Mouse (Mus musculus): ENCODE measurements at regions not wholly inside any gene's neighbourhood (a gene's known extent, or its start where the extent isn't known, plus 50 kb on each side); places are given as distances from the start of the nearest gene placed in this dataset.

- no peak for DNase-seq (ENCODE audit: low read depth)
- TF ChIP-seq CTCF (IDR thresholded peaks at IDR 0.05; ENCODE audit: borderline replicate concordance, extremely low read depth, insufficient read depth, insufficient read length), result no peak
- no peak for TF ChIP-seq POLR2A (IDR thresholded peaks at IDR 0.05; ENCODE audit: borderline replicate concordance, extremely low read depth, insufficient read depth, insufficient read length, poor library complexity, severe bottlenecking)
Observed at GRCm38 (mm10) chr12:13059473-13059872, 117.8 kb upstream of the Mycn start.

- DNase-seq (ENCODE audit: low read depth), result peak; percentile 54
- TF ChIP-seq POLR2A (IDR thresholded peaks at IDR 0.05; ENCODE audit: borderline replicate concordance, extremely low read depth, insufficient read depth, insufficient read length, poor library complexity, severe bottlenecking) (no peak), CTCF (IDR thresholded peaks at IDR 0.05; ENCODE audit: borderline replicate concordance, extremely low read depth, insufficient read depth, insufficient read length) (no peak)
Observed at GRCm38 (mm10) chr12:13056246-13056645, 114.5 kb upstream of the Mycn start.

DNA sequence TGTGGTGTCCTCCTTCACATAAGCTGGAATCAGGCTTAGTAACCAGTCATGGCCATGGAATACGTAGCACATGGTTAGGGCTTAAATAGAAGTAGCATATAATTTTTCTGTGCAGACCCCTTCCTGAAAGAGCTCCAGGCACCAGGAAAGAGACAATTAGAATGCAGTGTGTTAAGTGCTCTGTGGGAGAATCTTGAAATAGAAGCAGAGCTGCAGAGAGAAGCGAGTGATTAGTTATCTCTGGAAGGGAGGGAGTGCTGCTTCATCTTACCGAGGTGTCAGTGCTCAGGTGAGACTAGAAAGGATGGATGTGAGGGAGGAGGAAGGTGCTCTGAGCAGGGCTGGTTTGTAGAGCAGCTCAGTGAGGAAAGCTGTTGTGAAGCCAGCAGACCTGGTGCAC lies 112.9 kb upstream of the Mycn start:
- DNase-seq (ENCODE audit: low read depth), result no peak
- no peak for TF ChIP-seq CTCF (IDR thresholded peaks at IDR 0.05; ENCODE audit: borderline replicate concordance, extremely low read depth, insufficient read depth, insufficient read length)
- no peak for TF ChIP-seq POLR2A (IDR thresholded peaks at IDR 0.05; ENCODE audit: borderline replicate concordance, extremely low read depth, insufficient read depth, insufficient read length, poor library complexity, severe bottlenecking)

DNA sequence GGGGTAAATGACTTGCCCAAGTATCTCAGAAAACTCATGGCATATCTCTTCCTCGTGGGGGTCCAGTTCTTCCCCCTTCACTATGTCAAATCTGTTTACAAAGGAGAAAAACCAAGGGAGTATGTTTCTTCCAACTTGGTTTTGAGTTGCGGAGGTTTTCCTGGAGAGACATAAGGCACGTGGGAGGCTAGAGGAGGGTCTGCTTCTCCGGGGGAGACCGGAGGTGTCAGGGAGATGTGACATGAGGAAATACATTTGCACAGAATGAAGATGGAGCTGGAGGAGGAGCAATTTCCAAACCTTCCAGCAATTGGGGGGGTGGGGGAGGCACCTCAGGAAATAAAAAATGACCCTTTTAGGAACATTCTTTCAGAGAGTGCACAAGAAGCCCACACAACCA lies 112.0 kb upstream of the Mycn start:
- TF ChIP-seq CTCF (IDR thresholded peaks at IDR 0.05; ENCODE audit: borderline replicate concordance, extremely low read depth, insufficient read depth, insufficient read length), result no peak
- TF ChIP-seq POLR2A (IDR thresholded peaks at IDR 0.05; ENCODE audit: borderline replicate concordance, extremely low read depth, insufficient read depth, insufficient read length, poor library complexity, severe bottlenecking), result no peak

DNA sequence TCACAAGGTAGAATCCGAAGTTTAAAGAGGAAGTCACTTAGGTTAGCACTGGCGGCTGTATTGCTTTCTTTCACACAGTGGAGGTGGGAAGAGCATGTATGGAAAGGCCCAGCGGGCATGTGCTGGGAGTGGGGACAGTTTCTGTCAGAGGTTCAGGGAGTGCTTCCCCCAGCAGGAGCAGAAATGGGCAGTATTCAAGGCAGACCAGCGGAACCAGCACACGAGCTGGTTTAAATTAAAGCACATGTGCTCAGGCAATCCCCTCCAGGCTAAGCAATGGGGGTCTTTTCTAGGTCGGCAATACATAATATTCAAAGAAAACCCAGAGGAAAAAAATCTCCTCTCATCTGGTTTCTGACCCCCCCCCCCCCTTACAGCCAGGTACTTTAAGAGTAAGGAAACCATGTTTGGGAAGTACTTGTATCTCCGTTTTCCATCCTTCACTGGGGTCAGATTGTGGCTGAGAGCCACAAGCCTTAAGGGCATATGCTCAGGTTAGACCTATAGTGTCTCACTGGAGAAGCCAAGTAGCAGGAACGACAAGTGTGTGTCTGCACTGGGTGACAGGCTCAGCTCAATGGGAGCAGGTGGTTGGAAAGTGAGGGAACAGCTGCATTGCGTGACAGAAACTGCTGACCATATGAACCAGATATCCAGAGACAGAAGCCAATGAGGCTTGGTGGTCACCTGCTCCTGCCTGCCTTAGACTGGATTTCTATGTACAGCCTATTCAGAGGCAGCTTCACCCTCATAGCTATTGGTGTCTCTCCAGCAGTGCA lies 111.3 kb upstream of the Mycn start:
- DNase-seq (ENCODE audit: low read depth), result no peak
- TF ChIP-seq POLR2A (IDR thresholded peaks at IDR 0.05; ENCODE audit: borderline replicate concordance, extremely low read depth, insufficient read depth, insufficient read length, poor library complexity, severe bottlenecking) (no peak), CTCF (IDR thresholded peaks at IDR 0.05; ENCODE audit: borderline replicate concordance, extremely low read depth, insufficient read depth, insufficient read length) (no peak)

More for the DNA sequence above, 112.0 kb upstream of the Mycn start:
- DNase-seq (ENCODE audit: low read depth), result no peak

GRCm38 (mm10) chr12:13052164-13052563 lies 110.5 kb upstream of the Mycn start:
- TF ChIP-seq POLR2A (IDR thresholded peaks at IDR 0.05; ENCODE audit: borderline replicate concordance, extremely low read depth, insufficient read depth, insufficient read length, poor library complexity, severe bottlenecking) (no peak), CTCF (IDR thresholded peaks at IDR 0.05; ENCODE audit: borderline replicate concordance, extremely low read depth, insufficient read depth, insufficient read length) (no peak)
- peak; percentile 52 for DNase-seq (ENCODE audit: low read depth)

- TF ChIP-seq POLR2A (IDR thresholded peaks at IDR 0.05; ENCODE audit: borderline replicate concordance, extremely low read depth, insufficient read depth, insufficient read length, poor library complexity, severe bottlenecking) (no peak), CTCF (IDR thresholded peaks at IDR 0.05; ENCODE audit: borderline replicate concordance, extremely low read depth, insufficient read depth, insufficient read length) (no peak)
- no peak for DNase-seq (ENCODE audit: low read depth)
Observed at GRCm38 (mm10) chr12:13049659-13050058, 107.9 kb upstream of the Mycn start.

DNA sequence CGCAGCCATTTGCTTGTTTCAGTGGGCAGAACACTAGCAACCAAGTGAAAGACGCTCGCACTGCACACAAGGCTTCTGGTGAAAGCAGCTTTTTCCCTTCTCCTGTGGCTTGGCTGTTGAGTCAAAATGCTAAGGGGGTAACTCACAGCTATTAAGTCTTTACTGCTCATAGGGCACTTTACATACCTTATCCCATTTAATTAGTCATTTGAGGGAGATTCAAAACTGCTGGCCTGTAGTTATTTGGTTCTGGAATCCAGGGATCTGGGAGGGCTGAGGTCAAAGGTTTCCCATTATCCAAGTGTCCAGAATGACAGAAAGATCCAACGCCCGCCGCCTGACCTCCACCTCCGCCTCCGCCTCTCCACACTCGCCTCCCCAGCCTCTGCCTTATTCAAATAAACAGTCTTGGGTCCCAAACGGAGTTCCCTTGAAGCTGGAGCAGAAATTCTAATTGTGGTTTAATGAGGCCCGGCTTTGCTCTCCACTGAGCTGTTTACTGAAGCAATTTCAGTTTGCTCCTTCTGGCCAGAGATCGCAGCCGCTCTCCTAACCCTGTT lies 106.5 kb upstream of the Mycn start:
- no peak for DNase-seq (ENCODE audit: low read depth)
- TF ChIP-seq POLR2A (IDR thresholded peaks at IDR 0.05; ENCODE audit: borderline replicate concordance, extremely low read depth, insufficient read depth, insufficient read length, poor library complexity, severe bottlenecking) (no peak), CTCF (IDR thresholded peaks at IDR 0.05; ENCODE audit: borderline replicate concordance, extremely low read depth, insufficient read depth, insufficient read length) (no peak)

DNA sequence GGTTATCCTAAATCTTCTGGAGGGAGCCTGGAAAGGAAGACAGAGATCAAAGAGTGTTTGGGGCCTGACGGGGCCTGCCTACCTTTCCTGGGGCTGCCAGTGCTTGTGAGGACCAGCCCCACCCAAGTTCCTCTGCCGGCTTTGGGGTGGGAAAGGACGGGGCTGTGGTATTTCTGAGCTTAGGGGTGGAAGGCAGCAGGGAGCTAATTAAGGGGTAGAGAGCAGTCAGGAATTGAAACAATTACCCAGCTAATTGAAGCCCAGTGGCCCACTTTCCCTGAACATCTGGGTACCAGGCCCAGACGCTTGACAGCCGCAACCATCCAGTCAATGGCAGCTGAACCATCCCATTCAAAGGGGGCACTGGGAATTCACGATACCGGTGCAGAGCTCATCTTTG lies 101.2 kb upstream of the Mycn start:
- no peak for DNase-seq (ENCODE audit: low read depth)
- TF ChIP-seq POLR2A (IDR thresholded peaks at IDR 0.05; ENCODE audit: borderline replicate concordance, extremely low read depth, insufficient read depth, insufficient read length, poor library complexity, severe bottlenecking) (no peak), CTCF (IDR thresholded peaks at IDR 0.05; ENCODE audit: borderline replicate concordance, extremely low read depth, insufficient read depth, insufficient read length) (no peak)

GRCm38 (mm10) chr12:13035108-13035741 lies 93.5 kb upstream of the Mycn start:
- DNase-seq (ENCODE audit: low read depth), result peak; percentile 90
- TF ChIP-seq POLR2A (IDR thresholded peaks at IDR 0.05; ENCODE audit: borderline replicate concordance, extremely low read depth, insufficient read depth, insufficient read length, poor library complexity, severe bottlenecking) (no peak), CTCF (IDR thresholded peaks at IDR 0.05; ENCODE audit: borderline replicate concordance, extremely low read depth, insufficient read depth, insufficient read length) (no peak)

DNA sequence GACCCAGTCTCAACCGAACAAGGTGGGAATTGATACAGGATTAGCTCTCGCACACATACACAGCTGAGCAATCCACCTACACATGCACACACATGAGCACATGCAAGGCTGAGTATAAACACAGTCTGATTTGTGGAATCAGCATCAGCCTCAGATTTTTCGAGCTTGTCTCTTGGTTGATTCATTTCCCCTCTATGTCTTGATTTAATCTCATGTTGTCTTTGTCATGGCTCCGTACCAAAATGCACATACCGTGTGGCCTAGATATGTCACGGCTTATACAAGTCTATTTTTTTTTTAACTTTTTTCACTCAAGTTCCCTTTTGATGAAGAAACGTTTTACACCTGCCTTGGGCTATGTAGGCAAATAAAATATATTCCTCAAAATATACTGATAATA lies 88.6 kb upstream of the Mycn start:
- DNase-seq (ENCODE audit: low read depth), result peak; percentile 61
- TF ChIP-seq CTCF (IDR thresholded peaks at IDR 0.05; ENCODE audit: borderline replicate concordance, extremely low read depth, insufficient read depth, insufficient read length), result no peak
- no peak for TF ChIP-seq POLR2A (IDR thresholded peaks at IDR 0.05; ENCODE audit: borderline replicate concordance, extremely low read depth, insufficient read depth, insufficient read length, poor library complexity, severe bottlenecking)
